Mouse (Mus musculus) lung, embryonic 14.5 days (tissue): ENCODE data around the gene Arpp19. TPM values are rescaled to one million over a fixed set of nuclear protein-coding genes. Genes with fewer than 3 reads are reported as not detected.

Source experiments
- ATAC-seq: fragments of 200-750 bp; cut with Nextera tagmentation; 2 replicates; pipeline ENCODE4 v1.8.0; 2017; ENCODE audit warnings: mild to moderate bottlenecking, moderate TSS enrichment, moderate library complexity; ENCODE audit not compliant: insufficient read depth
- DNase-seq: peaks from one replicate; pipeline ENCODE4 v3.0.0-alpha.2; 2015
- H3K27ac ChIP-seq: fragments of 300-500 bp; sonication (generic); 2 replicates; pipeline ENCODE4 v1.5.1; 2014; ENCODE audit warnings: low read depth, mild to moderate bottlenecking, moderate library complexity
- H3K27me3 ChIP-seq: fragments of 300-500 bp; sonication (generic); 2 replicates; pipeline ENCODE4 v1.6.1; 2014; ENCODE audit warnings: low read length, control low read depth; ENCODE audit not compliant: insufficient read depth
- H3K36me3 ChIP-seq: fragments of 300-500 bp; sonication (generic); 2 replicates; pipeline ENCODE4 v1.6.1; 2014; ENCODE audit warnings: control low read depth; ENCODE audit not compliant: insufficient read depth
- H3K4me1 ChIP-seq: fragments of 300-500 bp; sonication (generic); 2 replicates; pipeline ENCODE4 v1.6.1; 2014; ENCODE audit warnings: antibody characterized with exemption, control low read depth; ENCODE audit not compliant: insufficient read depth
- H3K4me2 ChIP-seq: fragments of 300-500 bp; sonication (generic); 2 replicates; pipeline ENCODE4 v1.6.1; 2014; ENCODE audit warnings: mild to moderate bottlenecking
- H3K4me3 ChIP-seq: fragments of 300-500 bp; sonication (generic); 2 replicates; pipeline ENCODE4 v1.5.1; 2014; ENCODE audit warnings: low read depth, low read length
- H3K9ac ChIP-seq: fragments of 300-500 bp; sonication (generic); 2 replicates; pipeline ENCODE4 v1.6.1; 2014
- H3K9me3 ChIP-seq: fragments of 300-500 bp; sonication (generic); 2 replicates; pipeline ENCODE4 v1.6.1; 2016; ENCODE audit warnings: low read depth, low read length, control low read depth
- CTCF ChIP-seq: IDR thresholded peaks from 2 replicates; pipeline ENCODE4 v1.5.1; 2016; ENCODE audit warnings: antibody characterized with exemption, low read depth
- WGBS: fragments of 180-500 bp; shearing (Covaris S2); extraction: QIAGEN DNeasy Blood & Tissue Kit; methylation state at CpG from one replicate; pipeline ENCODE4 v1.1.7; 2014; 5-methylcytosine and 5-hydroxymethylcytosine counted together
- polyA plus RNA-seq: library from polyadenylated mRNA; unstranded; fragments of >200 nt; fragmentation: Nextera tagmentation; extraction: Ambion mirVana; gene quantifications from 2 replicates; pipeline ENCODE4 v1.2.1, GENCODE M21; 2014

Arpp19 gene
- polyA plus RNA-seq, 1 experiment from 2014 or later, result 289 TPM

GRCm38 (mm10) chr9:75001611-75002204, 35.7 kb upstream of the Arpp19 start:
- Histone ChIP-seq H3K27ac (0 out of 2 replicates have a peak overlapping the region, but pooled peaks have one; percentile 54), H3K9ac (no peak overlapping the region; the same call in 1 of the 2 replicates), H3K36me3 (no peaks in the 10 kb centered on the region), H3K4me1 (peaks cover 7% of the 10 kb centered on the region; the same call in 1 of the 2 replicates), H3K27me3 (no peaks in the 10 kb centered on the region), H3K4me2 (no peak overlapping the region), H3K9me3 (no peaks in the 10 kb centered on the region), H3K4me3 (no peak overlapping the region)
- DNase-seq (peak; percentile 85), ATAC-seq (peak; percentile 91)
- 25% methylated on average over 5 of the region's 5 CpGs for WGBS
- TF ChIP-seq CTCF, result no peak

- no peaks in the 10 kb centered on the region for H3K9me3 ChIP-seq
- no peak overlapping the region; the same call in 1 of the 2 replicates for H3K9ac ChIP-seq
- H3K4me3 ChIP-seq, result no peak overlapping the region
- WGBS, result 58% methylated on average over 3 of the region's 3 CpGs
- ATAC-seq, result no peak
- TF ChIP-seq CTCF, result no peak
- H3K4me1 ChIP-seq, result peaks cover 7% of the 10 kb centered on the region; the same call in 1 of the 2 replicates
- no peaks in the 10 kb centered on the region for H3K36me3 ChIP-seq
- H3K27ac ChIP-seq, result peak overlapping the region; percentile 18; the same call in 1 of the 2 replicates
- no peak for DNase-seq
- H3K4me2 ChIP-seq, result no peak overlapping the region
- no peaks in the 10 kb centered on the region for H3K27me3 ChIP-seq
Observed at GRCm38 (mm10) chr9:75002262-75002661, 35.2 kb upstream of the Arpp19 start.

GRCm38 (mm10) chr9:75004203-75004602, 33.2 kb upstream of the Arpp19 start:
- no peak overlapping the region for H3K4me2 ChIP-seq
- peaks cover 7% of the 10 kb centered on the region; the same call in 1 of the 2 replicates for H3K4me1 ChIP-seq
- H3K27me3 ChIP-seq, result no peaks in the 10 kb centered on the region
- ATAC-seq, result no peak
- H3K9ac ChIP-seq, result no peak overlapping the region
- DNase-seq, result no peak
- no peaks in the 10 kb centered on the region for H3K9me3 ChIP-seq
- H3K36me3 ChIP-seq, result 0 out of 2 replicates have a peak, but pooled peaks cover 8% of the 10 kb centered on the region
- no peak for TF ChIP-seq CTCF
- H3K4me3 ChIP-seq, result no peak overlapping the region
- no peak overlapping the region for H3K27ac ChIP-seq
- 92% methylated on average over 10 of the region's 10 CpGs for WGBS

GRCm38 (mm10) chr9:75016591-75016990, 20.8 kb upstream of the Arpp19 start:
- Histone ChIP-seq H3K4me3 (no peak overlapping the region), H3K27me3 (no peaks in the 10 kb centered on the region), H3K4me1 (no peaks in the 10 kb centered on the region), H3K4me2 (no peak overlapping the region), H3K9me3 (no peaks in the 10 kb centered on the region), H3K36me3 (peaks cover 31% of the 10 kb centered on the region; the same call in 1 of the 2 replicates), H3K27ac (no peak overlapping the region), H3K9ac (no peak overlapping the region)
- no peak for ATAC-seq
- WGBS, result 86% methylated on average over 2 of the region's 2 CpGs
- TF ChIP-seq CTCF, result no peak
- no peak for DNase-seq

- Histone ChIP-seq H3K36me3 (peaks cover 18% of the 10 kb centered on the region; the same call in 1 of the 2 replicates), H3K27ac (no peak overlapping the region), H3K9me3 (no peaks in the 10 kb centered on the region), H3K9ac (no peak overlapping the region), H3K4me2 (no peak overlapping the region), H3K4me1 (no peaks in the 10 kb centered on the region), H3K4me3 (no peak overlapping the region), H3K27me3 (no peaks in the 10 kb centered on the region)
- no peak for TF ChIP-seq CTCF
- WGBS, result 89% methylated on average over 6 of the region's 6 CpGs
- ATAC-seq (no peak), DNase-seq (no peak)
Observed at GRCm38 (mm10) chr9:75019181-75019580, 18.2 kb upstream of the Arpp19 start.

- Histone ChIP-seq H3K4me2 (no peak overlapping the region), H3K9me3 (no peaks in the 10 kb centered on the region), H3K27me3 (no peaks in the 10 kb centered on the region), H3K9ac (no peak overlapping the region), H3K4me1 (no peaks in the 10 kb centered on the region), H3K36me3 (peaks cover 18% of the 10 kb centered on the region; the same call in 1 of the 2 replicates), H3K4me3 (no peak overlapping the region), H3K27ac (no peak overlapping the region)
- no peak for DNase-seq
- no peak for TF ChIP-seq CTCF
- ATAC-seq, result no peak
- 79% methylated on average over 3 of the region's 3 CpGs for WGBS
Observed at GRCm38 (mm10) chr9:75019592-75019991, 17.8 kb upstream of the Arpp19 start.

GRCm38 (mm10) chr9:75020561-75020960, 16.9 kb upstream of the Arpp19 start:
- 72% methylated on average over 4 of the region's 4 CpGs for WGBS
- H3K9ac ChIP-seq, result no peak overlapping the region
- H3K27ac ChIP-seq, result no peak overlapping the region
- no peak for DNase-seq
- no peaks in the 10 kb centered on the region for H3K9me3 ChIP-seq
- TF ChIP-seq CTCF, result no peak
- peaks cover 16% of the 10 kb centered on the region; the same call in 1 of the 2 replicates for H3K36me3 ChIP-seq
- H3K4me2 ChIP-seq, result no peak overlapping the region
- no peaks in the 10 kb centered on the region for H3K27me3 ChIP-seq
- ATAC-seq, result no peak
- no peaks in the 10 kb centered on the region for H3K4me1 ChIP-seq
- H3K4me3 ChIP-seq, result no peak overlapping the region
